Mouse (Mus musculus) lung, adult 2 months (tissue): ENCODE results near the gene Hoxc8. TPM values are rescaled to one million over a fixed set of nuclear protein-coding genes. Genes with fewer than 3 reads are reported as not detected.

ENCODE experiments used
- DNase-seq: peaks from one replicate; pipeline ENCODE4 v3.0.0; 2022
- H3K4me1 ChIP-seq: fragments of 200-500 bp; 2 replicates; pipeline ENCODE4 v1.6.1; 2011; ENCODE audit warnings: low read length; ENCODE audit not compliant: control insufficient read depth, insufficient read depth
- H3K4me3 ChIP-seq: fragments of 200-500 bp; replicated peaks from 2 replicates; pipeline ENCODE3; 2011; ENCODE audit warnings: low read depth, mild to moderate bottlenecking, control low read depth, low read length; ENCODE audit errors: extremely low read depth
- CTCF ChIP-seq: fragments of 200-500 bp; IDR thresholded peaks from 2 replicates; pipeline ENCODE4 v1.5.1; 2011; ENCODE audit warnings: mild to moderate bottlenecking, low read length, control low read depth; ENCODE audit not compliant: insufficient read depth
- POLR2A ChIP-seq: fragments of 200-500 bp; IDR thresholded peaks from 2 replicates; pipeline ENCODE4 v1.6.1; 2011; ENCODE audit warnings: low read depth, mild to moderate bottlenecking, control low read depth, low read length, borderline replicate concordance; ENCODE audit errors: extremely low read depth
- WGBS: fragments of 180-500 bp; shearing (Covaris S2); methylation state at CpG from one replicate; pipeline ENCODE4 v1.1.7; 2018; 5-methylcytosine and 5-hydroxymethylcytosine counted together
- polyA plus RNA-seq: library from polyadenylated mRNA; depleted of rRNA; stranded (reverse); fragments of >200 nt; gene quantifications from 2 replicates; pipeline ENCODE4 v1.2.3, GENCODE M21; 2012

Gene Hoxc8
- polyA plus RNA-seq, 1 experiment = not detected

DNA sequence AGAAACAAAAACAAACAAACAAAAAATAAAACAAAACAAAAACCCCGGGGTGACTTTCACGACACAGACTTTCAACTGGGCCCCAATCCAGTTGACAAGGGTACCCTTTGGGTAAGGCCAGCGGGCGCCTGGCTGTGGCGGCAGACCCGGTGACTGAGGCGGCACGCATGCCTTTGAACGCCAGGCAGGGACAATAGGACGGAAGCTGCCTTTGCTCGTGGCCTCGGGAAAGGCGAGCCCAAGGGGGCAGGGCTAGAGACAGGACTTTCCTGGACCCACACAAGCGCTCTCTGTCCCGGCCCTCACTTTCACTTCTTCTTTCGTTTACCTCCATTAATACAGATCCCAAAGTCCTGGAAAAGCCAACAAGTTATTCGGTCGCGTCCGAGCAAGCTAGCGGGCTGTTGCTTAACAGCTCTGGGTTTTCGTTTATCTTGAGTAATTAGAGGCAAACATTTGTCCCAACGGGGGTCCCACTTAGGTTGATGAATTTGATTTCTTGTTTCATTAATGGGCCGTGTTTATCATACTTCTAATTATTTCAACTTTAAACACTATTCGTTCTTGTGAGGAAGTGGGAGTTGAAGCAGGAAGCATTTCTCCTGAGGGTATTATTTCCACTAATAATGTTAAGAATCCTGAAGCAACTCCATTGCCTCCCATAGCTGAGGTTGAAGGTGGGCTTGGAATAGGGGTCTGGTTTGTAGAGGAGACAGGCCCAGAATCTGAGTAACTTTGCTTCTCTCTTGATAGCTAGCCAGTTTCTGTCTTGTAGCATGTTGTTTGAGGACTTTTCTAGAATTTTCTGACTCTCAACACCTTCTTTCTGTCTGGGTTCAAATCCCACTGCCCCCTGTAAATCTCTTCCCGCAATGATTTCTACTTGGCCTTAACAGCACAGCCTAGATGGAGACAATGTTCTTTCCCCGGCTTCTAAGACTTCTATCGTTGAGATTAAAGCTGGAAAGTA lies 26.5 kb upstream of the Hoxc8 start:
- Histone ChIP-seq H3K4me3 (no peak overlapping the region), H3K4me1 (0 out of 2 replicates have a peak, but pooled peaks cover 2% of the 10 kb centered on the region)
- 3% methylated on average over 28 of the region's 28 CpGs for WGBS
- no peak for DNase-seq
- no peak for TF ChIP-seq POLR2A
- no peak for TF ChIP-seq CTCF

DNA sequence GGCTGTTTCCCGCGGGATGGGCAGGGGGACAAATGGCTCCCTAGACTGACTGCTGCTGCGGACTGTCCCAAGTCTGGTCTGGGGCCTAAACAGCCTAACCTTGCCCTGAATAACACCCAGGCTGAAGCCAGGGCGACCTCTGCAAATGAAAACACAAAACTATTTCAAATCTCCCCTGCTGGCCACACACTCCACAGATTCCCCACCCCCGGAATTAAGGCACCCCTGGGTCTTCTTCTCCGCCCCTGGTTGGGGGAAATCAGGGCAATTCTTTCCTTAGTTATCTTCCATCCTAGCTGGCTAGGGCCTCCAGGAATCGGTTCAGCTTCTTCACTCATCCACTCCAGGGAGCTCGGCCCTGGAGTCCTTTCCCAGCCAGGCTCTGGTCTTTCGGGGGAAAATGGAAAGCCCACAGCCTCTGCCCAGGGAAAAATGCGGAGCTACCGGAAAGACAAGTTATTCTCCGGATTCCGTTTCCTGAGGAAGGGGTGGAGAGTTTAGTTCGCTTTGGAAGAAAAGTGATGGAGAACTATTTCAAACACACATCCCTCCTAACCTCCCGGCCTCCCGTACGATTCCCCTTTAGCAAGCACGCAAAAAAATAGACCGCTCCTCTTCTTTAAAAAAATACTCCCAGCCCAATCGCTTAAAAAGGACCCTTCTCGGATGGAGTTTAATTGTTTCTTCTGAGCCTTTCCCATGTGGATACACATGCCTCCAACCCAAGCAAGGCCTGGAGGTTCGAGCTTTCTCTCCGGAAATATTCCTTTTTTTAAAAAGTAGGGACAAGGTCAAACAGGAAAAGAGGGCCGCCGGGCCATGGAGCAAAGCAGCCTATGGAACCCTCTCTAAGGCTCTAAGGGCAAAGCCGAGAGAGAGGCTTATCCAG lies 25.2 kb upstream of the Hoxc8 start:
- TF ChIP-seq CTCF (no peak), POLR2A (no peak)
- Histone ChIP-seq H3K4me3 (no peak overlapping the region), H3K4me1 (0 out of 2 replicates have a peak, but pooled peaks cover 2% of the 10 kb centered on the region)
- WGBS = 9% methylated on average over 26 of the region's 26 CpGs
- DNase-seq = no peak

DNA sequence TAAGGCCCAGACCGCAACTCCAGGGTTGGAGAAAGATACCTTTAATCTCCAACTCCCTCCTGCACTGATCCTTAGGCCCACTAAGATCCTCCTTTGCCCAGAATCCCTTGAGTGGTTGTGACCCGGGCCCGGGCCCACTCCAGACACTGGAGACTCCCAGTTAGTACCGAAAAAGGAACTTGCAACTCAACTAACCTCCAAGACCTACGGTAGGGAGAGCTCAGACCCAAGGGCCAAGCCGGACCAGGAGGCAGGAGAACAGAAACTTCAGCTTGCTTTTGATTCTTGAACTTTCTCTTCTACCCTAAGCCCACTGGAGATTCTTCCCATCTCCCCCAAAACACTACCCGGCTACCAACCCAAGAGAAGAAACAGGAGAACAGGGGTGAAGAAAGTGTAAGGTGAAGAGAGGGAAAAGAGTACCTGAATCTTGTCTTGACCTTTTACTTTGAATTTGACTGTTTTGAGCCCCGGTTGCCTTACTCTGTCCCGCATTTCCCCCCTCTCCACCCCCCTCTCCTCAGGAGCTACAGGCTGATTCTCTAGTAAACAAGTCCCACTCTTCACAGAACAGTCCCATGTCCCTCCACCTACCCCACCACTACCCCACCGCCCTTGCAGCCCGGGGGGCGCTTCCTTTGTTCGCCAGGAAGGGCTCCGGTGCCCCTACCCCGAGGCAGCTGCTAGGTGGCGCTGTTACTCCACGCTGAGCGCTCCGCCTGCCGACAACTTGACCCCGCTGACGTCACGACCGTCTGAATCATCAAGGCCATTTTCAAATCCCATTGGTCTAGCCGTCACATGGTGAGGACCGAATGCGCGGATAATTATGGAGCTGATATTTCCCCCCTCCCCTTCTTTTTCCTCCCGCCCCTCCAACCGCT lies 24.3 kb upstream of the Hoxc8 start:
- DNase-seq = no peak
- TF ChIP-seq CTCF = 0 out of 2 replicates have a peak, but pooled peaks have one; percentile 16
- TF ChIP-seq POLR2A = no peak
- 8% methylated on average over 30 of the region's 30 CpGs for WGBS
- Histone ChIP-seq H3K4me3 (no peak overlapping the region), H3K4me1 (0 out of 2 replicates have a peak, but pooled peaks cover 2% of the 10 kb centered on the region)

DNA sequence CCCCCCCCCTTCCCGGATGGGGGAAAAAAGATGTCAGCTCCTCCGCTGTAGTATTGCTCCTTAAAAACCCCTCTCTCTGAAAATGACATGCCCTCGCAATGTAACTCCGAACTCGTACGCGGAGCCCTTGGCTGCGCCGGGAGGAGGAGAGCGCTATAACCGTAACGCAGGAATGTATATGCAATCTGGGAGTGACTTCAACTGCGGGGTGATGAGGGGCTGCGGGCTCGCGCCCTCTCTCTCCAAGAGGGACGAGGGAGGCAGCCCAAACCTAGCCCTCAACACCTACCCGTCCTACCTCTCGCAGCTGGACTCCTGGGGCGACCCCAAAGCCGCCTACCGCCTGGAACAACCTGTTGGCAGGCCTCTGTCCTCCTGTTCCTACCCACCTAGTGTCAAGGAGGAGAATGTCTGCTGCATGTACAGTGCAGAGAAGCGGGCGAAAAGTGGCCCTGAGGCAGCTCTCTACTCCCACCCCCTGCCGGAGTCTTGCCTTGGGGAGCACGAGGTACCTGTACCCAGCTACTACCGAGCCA lies 23.6 kb upstream of the Hoxc8 start, which contains the start of gene Hoxc10:
TSS of gene Hoxc10 (plus strand) at position 21 of the 536 bp plus-strand sequence.
- no peak for TF ChIP-seq POLR2A
- TF ChIP-seq CTCF = no peak
- 4% methylated on average over 27 of the region's 27 CpGs for WGBS
- DNase-seq = no peak
- H3K4me1 ChIP-seq = 0 out of 2 replicates have a peak, but pooled peaks cover 2% of the 10 kb centered on the region
- H3K4me3 ChIP-seq = no peak within 1 kb of the TSS

DNA sequence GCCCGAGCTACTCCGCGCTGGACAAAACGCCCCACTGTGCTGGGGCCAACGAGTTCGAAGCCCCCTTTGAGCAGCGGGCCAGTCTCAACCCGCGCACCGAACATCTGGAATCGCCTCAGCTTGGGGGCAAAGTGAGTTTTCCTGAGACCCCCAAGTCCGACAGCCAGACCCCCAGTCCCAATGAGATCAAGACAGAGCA lies 23.2 kb upstream of the Hoxc8 start, which contains the start of gene Hoxc5:
TSS of gene Hoxc5 (plus strand) at position 132 of the 199 bp plus-strand sequence.
- DNase-seq = no peak
- Histone ChIP-seq H3K4me1 (0 out of 2 replicates have a peak, but pooled peaks cover 2% of the 10 kb centered on the region), H3K4me3 (no peak within 1 kb of the TSS)
- 8% methylated on average over 12 of the region's 12 CpGs for WGBS
- TF ChIP-seq CTCF (no peak), POLR2A (no peak)

DNA sequence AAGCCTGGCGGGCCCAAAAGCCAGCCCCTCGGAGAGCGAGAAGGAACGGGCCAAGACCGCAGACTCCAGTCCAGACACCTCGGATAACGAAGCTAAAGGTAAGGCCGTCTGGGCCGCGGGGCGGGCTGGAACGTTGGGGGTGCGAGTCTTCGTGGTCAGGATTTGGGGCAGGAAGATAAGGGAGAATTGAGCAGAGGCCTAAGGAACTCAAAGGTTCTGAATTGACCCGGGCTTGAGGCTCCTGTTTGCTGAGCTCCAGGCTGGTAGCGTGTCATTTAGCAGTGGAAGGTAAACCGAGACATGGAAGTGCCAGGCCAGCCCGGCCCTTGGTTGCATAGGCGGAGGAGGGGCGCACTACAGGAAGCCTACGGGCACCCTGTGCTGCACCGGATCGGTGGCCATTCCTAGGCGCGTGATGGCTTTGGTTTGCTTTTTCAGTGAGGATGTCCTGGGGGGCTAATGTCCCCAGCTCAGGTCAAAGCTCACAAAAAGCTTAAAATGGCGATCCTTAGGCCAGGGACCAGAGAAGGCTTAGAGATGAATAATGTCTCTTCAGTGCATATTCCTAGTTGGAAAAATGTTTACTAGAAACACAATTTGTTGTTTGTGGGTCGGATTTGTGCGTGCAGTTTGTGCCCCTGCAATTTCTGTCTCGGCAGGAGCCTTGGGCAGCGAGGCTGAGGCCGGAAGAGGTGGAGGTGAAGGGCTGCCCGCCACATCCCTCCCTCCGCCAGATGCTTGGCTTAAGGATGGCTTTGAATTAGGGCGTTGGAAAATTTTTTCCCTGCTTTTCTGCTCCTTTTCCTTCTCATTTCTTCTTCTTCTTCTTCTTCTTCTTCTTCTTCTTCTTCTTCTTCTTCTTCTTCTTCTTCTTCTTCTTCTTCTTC lies 22.7 kb upstream of the Hoxc8 start:
- no peak for DNase-seq
- 6% methylated on average over 34 of the region's 34 CpGs for WGBS
- Histone ChIP-seq H3K4me1 (0 out of 2 replicates have a peak, but pooled peaks cover 2% of the 10 kb centered on the region), H3K4me3 (no peak overlapping the region)
- TF ChIP-seq POLR2A (no peak), CTCF (no peak)

DNA sequence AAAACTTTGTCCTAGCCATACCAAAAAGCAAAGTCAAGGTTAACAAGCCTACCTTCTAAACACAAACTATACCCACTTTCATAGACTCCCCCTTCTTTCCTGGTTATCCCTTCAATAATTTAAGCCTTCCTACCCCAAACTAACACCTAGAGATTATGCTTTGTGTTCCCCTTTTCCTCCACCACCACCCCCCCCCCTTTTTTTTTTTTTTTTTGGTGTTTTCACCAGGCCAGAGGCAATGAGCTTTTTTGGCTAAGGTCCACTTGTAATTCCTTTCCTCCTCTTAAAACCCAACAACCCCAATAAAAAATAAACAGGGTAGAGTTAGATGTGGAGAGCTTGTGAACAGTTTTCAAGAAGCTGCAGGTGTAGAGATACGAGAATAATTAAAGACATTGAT lies 21.1 kb upstream of the Hoxc8 start:
- DNase-seq = no peak
- no peak overlapping the region for H3K4me3 ChIP-seq
- H3K4me1 ChIP-seq = no peaks in the 10 kb centered on the region
- TF ChIP-seq CTCF = no peak
- TF ChIP-seq POLR2A = no peak
- WGBS = 32% methylated on average over 1 of the region's 1 CpGs

DNA sequence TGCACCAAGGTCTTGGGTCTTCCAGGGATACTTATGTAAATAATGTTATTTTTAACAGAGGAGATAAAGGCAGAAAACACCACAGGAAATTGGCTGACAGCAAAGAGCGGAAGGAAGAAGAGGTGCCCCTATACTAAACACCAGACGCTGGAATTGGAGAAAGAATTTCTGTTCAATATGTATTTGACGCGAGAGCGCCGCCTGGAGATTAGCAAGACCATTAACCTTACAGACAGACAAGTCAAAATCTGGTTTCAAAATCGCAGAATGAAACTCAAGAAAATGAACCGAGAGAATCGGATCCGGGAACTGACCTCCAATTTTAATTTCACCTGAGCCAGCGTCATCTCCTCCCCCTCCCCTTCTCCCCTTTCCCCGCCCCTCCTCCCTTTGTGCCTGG lies 19.7 kb upstream of the Hoxc8 start:
- Histone ChIP-seq H3K4me1 (no peaks in the 10 kb centered on the region), H3K4me3 (no peak overlapping the region)
- WGBS = 3% methylated on average over 12 of the region's 12 CpGs
- TF ChIP-seq CTCF (no peak), POLR2A (no peak)
- DNase-seq = no peak
